Mouse (Mus musculus): ENCODE measurements around the gene Rpl9-ps6. TPM values are rescaled to one million over a fixed set of nuclear protein-coding genes. Genes with fewer than 3 reads are reported as not detected.
A peak's percentile ranks its signal among the peaks of the same experiment; 100 is the strongest.
"Not testable (repeated sequence)": the region's sequence is repeated elsewhere in the genome, so short reads cannot be mapped to it uniquely, and the experiment has no call there.

Rpl9-ps6 gene
- polyA plus RNA-seq, 1 experiment from 2014 or later: 51.3 TPM

DNA sequence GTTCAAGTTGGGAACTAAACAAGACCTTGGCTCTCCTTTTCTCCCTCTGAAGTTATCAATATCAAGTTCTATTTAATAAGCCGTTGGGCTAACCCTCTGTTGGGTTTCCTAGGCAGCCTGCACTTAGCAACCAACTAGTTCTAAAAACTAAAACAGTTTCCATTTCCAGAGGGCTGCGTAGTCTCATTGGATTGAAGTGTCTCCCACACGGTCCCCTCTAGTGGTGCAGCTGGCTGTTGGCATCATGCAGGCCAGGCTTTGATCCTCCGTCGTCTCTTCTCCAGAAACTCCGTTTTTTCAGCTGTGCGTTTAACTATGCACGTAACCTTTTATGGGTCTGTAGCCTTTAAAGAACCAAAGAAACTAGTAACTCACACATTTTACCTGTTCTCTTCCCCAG, 27.1 kb upstream of the Rpl9-ps6 start:
- H3K9me3 ChIP-seq: no peaks in the 10 kb centered on the region
- no peaks in the 10 kb centered on the region for H3K27me3 ChIP-seq
- H3K4me3 ChIP-seq: no peak overlapping the region
- H3K36me3 ChIP-seq: peaks cover 8% of the 10 kb centered on the region; the same call in 1 of the 2 replicates
- WGBS: 82% methylated on average over 8 of the region's 8 CpGs
- no peak for ATAC-seq (ENCODE audit: low FRiP score, low read depth)
- H3K4me1 ChIP-seq (replicated peaks): peaks cover 5% of the 10 kb centered on the region; the same call in 1 of the 2 replicates
- no peak overlapping the region for H3K4me2 ChIP-seq
- no peak overlapping the region for H3K9ac ChIP-seq
- no peak overlapping the region for H3K27ac ChIP-seq (replicated peaks)

DNA sequence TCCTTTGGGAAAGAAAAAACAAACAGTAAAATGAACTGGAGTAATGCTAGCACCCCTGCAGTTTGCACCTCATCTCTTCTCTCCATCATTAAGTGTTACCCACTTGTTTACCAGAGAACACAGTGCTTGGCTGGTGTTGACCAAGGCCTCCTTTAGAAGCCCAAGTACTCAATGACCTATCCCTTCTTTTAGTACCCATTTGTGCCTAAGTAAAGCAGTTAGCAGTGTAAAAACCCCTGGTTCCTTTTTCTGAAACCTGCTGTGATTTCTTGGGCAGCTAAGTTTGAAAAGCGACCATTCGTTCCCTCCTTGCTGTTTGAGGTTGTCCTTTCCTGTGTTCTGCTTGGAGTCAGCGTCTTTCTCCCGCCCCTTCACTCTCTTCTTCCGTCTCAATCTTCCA, 26.6 kb upstream of the Rpl9-ps6 start:
- H3K27me3 ChIP-seq: no peaks in the 10 kb centered on the region
- H3K9ac ChIP-seq: no peak overlapping the region
- H3K9me3 ChIP-seq: no peaks in the 10 kb centered on the region
- no peak overlapping the region for H3K4me2 ChIP-seq
- H3K4me1 ChIP-seq (replicated peaks): peaks cover 9% of the 10 kb centered on the region
- ATAC-seq (ENCODE audit: low FRiP score, low read depth): no peak
- H3K27ac ChIP-seq (replicated peaks): no peak overlapping the region
- WGBS: 96% methylated on average over 5 of the region's 5 CpGs
- H3K4me3 ChIP-seq: no peak overlapping the region
- H3K36me3 ChIP-seq: peaks cover 6% of the 10 kb centered on the region; the same call in 1 of the 2 replicates

DNA sequence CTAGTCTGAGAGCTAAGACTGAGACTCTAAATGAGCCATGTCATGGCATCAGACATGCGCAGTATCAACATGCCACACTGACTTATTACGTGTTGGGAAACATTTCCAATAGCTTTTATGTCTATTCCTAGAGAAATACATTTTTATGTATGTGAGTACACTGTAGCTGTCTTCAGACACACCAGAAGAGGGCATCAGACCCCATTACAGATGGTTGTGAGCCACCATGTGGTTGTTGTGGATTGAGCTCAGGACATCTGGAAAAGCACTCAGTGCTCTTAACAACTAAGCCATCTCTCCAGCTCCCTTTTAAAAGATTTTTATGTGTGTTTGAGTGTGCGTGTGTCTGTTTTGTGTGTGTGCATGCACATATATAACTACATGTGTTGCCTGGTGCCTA, 26.0 kb upstream of the Rpl9-ps6 start:
- H3K4me1 ChIP-seq (replicated peaks): peaks cover 15% of the 10 kb centered on the region
- H3K36me3 ChIP-seq: peaks cover 6% of the 10 kb centered on the region; the same call in 1 of the 2 replicates
- no peak overlapping the region for H3K9ac ChIP-seq
- H3K27me3 ChIP-seq: no peaks in the 10 kb centered on the region
- no peak overlapping the region for H3K4me2 ChIP-seq
- no peak for ATAC-seq (ENCODE audit: low FRiP score, low read depth)
- WGBS: 98% methylated on average over 3 of the region's 3 CpGs
- H3K9me3 ChIP-seq: no peaks in the 10 kb centered on the region
- no peak overlapping the region for H3K4me3 ChIP-seq
- no peak overlapping the region for H3K27ac ChIP-seq (replicated peaks)

DNA sequence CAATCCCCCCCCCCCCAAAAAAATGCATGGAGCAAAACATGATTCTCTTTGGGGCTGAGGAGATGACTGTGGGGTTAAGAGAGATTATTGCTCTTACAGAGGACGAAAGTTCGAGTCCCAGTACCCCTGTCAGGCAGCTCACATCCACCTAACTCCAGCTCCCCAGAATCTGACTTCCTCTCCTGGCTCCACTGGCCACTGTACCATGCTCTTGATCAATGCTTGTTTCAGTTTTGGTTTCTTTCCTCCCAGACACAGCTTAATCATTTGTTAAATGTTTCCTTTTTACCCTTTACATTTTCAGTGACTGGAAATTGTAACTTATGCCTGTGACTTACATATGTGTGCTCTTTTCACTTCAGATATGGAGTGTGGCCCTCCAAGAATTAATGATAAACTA, 24.6 kb upstream of the Rpl9-ps6 start:
- no peak overlapping the region for H3K27ac ChIP-seq (replicated peaks)
- 93% methylated on average over 2 of the region's 2 CpGs for WGBS
- H3K4me3 ChIP-seq: no peak overlapping the region
- H3K9ac ChIP-seq: no peak overlapping the region
- H3K27me3 ChIP-seq: no peaks in the 10 kb centered on the region
- H3K9me3 ChIP-seq: no peaks in the 10 kb centered on the region
- H3K36me3 ChIP-seq: peaks cover 6% of the 10 kb centered on the region; the same call in 1 of the 2 replicates
- peaks cover 25% of the 10 kb centered on the region for H3K4me1 ChIP-seq (replicated peaks)
- no peak overlapping the region for H3K4me2 ChIP-seq
- no peak for ATAC-seq (ENCODE audit: low FRiP score, low read depth)

DNA sequence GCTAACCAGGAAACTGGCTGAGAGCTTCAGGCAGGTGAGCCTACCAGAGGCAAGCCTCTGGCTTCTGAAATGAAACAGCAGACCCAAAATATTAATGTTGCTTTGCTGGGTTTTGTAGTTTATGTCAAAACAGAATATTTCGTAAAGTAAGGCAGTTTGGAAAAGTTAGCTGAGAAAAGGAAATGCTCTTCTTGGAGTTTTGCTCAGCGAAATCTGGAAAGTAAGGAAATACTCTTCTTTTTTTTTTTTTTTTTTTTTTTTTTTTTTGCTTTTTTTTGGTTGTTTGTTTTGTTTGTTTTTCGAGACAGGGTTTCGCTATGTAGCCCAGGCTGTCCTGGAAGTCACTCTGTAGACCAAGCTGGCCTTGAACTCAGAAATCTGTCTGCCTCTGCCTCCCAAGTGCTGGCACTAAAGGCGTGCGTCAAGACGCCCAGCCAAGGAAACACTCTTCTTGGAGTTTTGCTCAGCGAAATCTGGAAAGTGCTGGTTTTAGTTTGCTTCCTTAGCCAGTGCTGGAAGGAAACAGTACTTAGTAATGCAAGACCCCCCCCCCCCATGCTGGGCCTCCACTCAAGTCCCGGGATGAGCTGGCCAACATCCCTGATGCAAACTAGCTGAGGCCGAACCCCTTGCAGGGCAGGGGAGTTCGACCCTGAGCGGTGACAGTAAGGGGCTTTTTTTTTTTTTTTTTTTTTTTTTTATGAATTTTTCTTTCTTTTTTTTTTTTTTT, 23.0 kb upstream of the Rpl9-ps6 start:
- H3K4me2 ChIP-seq: no peak overlapping the region
- no peak overlapping the region for H3K27ac ChIP-seq (replicated peaks)
- peaks cover 32% of the 10 kb centered on the region for H3K4me1 ChIP-seq (replicated peaks)
- 89% methylated on average over 12 of the region's 12 CpGs for WGBS
- no peaks in the 10 kb centered on the region for H3K36me3 ChIP-seq
- H3K4me3 ChIP-seq: no peak overlapping the region
- H3K9me3 ChIP-seq: no peaks in the 10 kb centered on the region
- no peak overlapping the region for H3K9ac ChIP-seq
- H3K27me3 ChIP-seq: no peaks in the 10 kb centered on the region
- ATAC-seq (ENCODE audit: low FRiP score, low read depth): no peak

DNA sequence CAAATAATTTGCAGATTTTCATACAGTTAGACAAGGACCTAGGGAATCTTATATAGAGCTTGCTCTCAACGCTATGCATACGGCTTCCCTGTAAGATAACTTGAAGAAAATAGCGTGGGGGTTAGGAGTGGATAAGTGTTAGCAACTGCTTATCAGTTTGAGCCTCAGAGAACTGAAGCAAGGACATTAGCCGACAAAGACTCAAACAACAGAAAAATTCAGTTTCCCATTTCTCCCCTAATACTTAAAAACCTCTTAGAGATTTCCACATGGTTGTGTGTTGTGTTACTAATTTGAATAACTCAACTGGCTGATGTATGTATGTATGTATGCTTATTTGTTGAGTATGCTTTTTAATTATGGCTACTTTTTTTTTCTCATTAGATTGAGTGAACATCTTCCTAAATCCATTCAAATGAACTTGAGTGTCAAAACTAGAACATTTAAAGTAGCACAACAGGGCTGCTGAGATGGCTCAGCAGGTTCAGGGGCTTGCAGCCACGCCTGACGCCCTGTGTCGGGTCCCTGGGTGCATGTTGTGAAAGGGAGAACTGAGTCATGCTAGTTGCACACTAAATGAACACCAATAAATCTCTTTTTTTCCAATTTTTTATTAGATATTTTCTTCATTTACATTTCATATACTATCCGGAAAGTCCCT, 21.3 kb upstream of the Rpl9-ps6 start:
- Histone ChIP-seq H3K9me3 (no peaks in the 10 kb centered on the region), H3K4me1 (replicated peaks) (peaks cover 32% of the 10 kb centered on the region), H3K27ac (replicated peaks) (no peak overlapping the region), H3K9ac (no peak overlapping the region), H3K27me3 (no peaks in the 10 kb centered on the region), H3K4me2 (peak overlapping the region; percentile 78), H3K36me3 (no peaks in the 10 kb centered on the region), H3K4me3 (peak overlapping the region; percentile 84; the same call in 1 of the 2 replicates)
- no peak for ATAC-seq (ENCODE audit: low FRiP score, low read depth)
- WGBS: 89% methylated on average over 8 of the region's 8 CpGs

DNA sequence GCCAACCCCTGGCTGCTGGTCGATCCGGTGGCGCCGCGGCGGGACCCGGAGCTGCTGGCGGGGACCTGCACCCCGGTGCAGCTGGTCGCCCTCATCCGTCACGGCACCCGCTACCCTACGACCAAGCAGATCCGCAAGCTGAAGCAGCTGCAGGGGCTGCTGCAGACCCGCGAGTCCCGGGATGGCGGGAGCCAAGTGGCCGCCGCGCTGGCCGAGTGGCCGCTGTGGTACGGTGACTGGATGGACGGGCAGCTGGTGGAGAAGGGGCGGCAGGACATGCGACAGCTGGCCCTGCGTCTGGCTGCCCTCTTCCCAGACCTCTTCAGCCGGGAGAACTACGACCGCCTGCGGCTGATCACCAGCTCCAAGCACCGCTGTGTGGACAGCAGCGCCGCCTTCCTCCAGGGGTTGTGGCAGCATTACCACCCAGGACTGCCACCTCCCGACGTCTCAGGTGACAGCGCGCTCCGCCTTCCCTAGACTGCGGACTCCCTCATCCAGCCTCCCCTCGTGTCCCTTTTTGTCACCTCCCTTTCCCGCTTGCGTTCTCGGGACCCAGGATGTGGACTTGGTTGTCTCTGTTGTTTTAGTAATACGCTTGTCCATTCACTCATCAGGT, 19.8 kb upstream of the Rpl9-ps6 start:
- ATAC-seq (ENCODE audit: low FRiP score, low read depth): peak; percentile 90
- WGBS: under 1% methylated on average over 46 of the region's 47 CpGs
- not testable (repeated sequence) for H3K27me3 ChIP-seq, H3K36me3 ChIP-seq, H3K9me3 ChIP-seq
- H3K9ac ChIP-seq: peak overlapping the region; percentile 85
- H3K27ac ChIP-seq (replicated peaks): peak overlapping the region; percentile 91
- H3K4me2 ChIP-seq: peak overlapping the region; percentile 78
- peaks cover 32% of the 10 kb centered on the region for H3K4me1 ChIP-seq (replicated peaks)
- H3K4me3 ChIP-seq: peak overlapping the region; percentile 84

DNA sequence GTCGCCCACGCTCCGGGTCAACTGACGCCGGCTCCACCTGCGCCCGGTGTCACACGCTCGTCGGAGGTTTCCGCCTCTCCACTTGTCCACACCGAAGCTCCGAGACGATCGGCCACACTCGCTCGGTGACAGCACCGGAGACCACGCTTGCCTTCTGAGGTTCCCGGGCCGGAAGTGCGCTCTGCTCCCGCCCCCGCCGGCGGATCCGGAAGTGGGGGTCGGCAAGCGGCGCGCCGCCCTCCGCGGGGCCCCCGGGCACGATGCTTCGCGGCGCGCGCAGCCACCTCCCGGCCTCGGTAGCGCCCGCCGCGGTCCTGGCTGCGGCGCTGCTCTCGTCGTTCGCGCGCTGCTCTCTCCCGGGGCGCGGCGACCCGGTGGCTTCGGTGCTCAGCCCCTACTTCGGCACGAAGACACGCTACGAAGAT, 19.3 kb upstream of the Rpl9-ps6 start, which contains the start of gene Minpp1:
Minpp1 (plus strand) TSS at position 89 of the 425 bp plus-strand sequence.
- Histone ChIP-seq H3K4me1 (replicated peaks) (peaks cover 32% of the 10 kb centered on the region), H3K27ac (replicated peaks) (peak within 1 kb of the TSS; percentile 91), H3K4me3 (peak within 1 kb of the TSS; percentile 84), H3K27me3 (no peaks in the 10 kb centered on the region), H3K9me3 (no peaks in the 10 kb centered on the region), H3K36me3 (no peaks in the 10 kb centered on the region), H3K9ac (peak within 1 kb of the TSS; percentile 85), H3K4me2 (peak within 1 kb of the TSS; percentile 78)
- WGBS: under 1% methylated on average over 64 of the region's 64 CpGs
- peak; percentile 95 for ATAC-seq (ENCODE audit: low FRiP score, low read depth)

DNA sequence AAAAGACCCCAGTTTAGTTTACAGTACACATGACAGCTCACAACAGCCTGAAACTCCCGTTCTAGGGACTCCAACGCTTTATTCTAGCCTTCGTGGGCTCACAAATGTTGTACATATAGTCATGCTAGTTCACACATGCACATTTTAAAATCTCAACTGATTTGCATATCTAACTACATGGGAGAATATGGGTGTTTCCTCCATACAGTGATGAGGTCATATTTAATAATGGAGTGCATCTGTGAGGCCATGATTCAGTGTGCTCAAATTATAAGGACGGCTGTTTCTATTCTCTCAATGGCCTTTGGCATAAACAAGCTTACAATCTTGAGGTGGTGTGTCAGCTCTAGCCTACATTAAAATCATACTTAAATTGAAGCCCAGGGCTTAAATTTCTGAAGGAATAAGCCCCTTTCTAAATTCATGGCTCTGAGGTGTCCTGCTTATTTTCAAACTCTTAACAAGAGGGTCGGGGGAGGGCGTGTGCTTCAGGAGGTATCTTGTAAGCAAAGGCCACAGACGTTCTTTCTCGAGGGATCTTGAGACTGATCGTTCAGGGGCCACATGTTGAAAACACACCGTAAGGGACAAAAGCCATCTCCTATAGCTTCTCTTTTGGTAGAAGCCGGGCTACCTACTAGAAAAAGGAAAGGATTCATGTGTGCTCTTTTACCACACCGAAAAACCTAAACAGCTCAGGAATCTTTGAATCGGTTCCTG, 18.7 kb upstream of the Rpl9-ps6 start:
- WGBS: 19% methylated on average over 13 of the region's 13 CpGs
- Histone ChIP-seq H3K4me2 (peak overlapping the region; percentile 78), H3K9ac (peak overlapping the region; percentile 85), H3K27me3 (no peaks in the 10 kb centered on the region), H3K9me3 (no peaks in the 10 kb centered on the region), H3K27ac (replicated peaks) (peak overlapping the region; percentile 91), H3K36me3 (no peaks in the 10 kb centered on the region), H3K4me1 (replicated peaks) (peaks cover 32% of the 10 kb centered on the region), H3K4me3 (peak overlapping the region; percentile 84)
- peak; percentile 21; the same call in 1 of the 2 replicates for ATAC-seq (ENCODE audit: low FRiP score, low read depth)

DNA sequence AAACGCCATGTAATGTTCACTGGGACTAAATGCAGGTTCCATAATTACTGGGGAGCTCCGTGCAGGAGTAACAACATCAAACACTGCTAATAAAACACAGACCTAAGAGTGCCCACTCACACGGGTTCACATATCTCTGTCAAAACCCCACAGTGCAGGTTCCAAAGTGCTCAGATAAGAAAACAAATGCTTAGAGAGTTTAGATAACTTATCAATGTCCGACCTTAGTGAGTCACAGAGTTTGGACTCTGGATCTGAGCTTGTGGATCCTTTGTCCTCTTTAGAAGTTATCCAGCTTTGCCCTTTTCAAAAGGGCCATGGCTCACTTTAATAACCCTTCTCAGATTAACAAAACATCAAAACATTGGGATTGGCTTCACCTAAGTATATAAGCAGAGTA, 15.1 kb upstream of the Rpl9-ps6 start:
- WGBS: 78% methylated on average over 4 of the region's 4 CpGs
- no peak overlapping the region for H3K27ac ChIP-seq (replicated peaks)
- ATAC-seq (ENCODE audit: low FRiP score, low read depth): no peak
- H3K9me3 ChIP-seq: no peaks in the 10 kb centered on the region
- H3K4me1 ChIP-seq (replicated peaks): peaks cover 8% of the 10 kb centered on the region
- H3K9ac ChIP-seq: no peak overlapping the region
- H3K36me3 ChIP-seq: no peaks in the 10 kb centered on the region
- H3K27me3 ChIP-seq: no peaks in the 10 kb centered on the region
- H3K4me3 ChIP-seq: no peak overlapping the region
- no peak overlapping the region for H3K4me2 ChIP-seq

DNA sequence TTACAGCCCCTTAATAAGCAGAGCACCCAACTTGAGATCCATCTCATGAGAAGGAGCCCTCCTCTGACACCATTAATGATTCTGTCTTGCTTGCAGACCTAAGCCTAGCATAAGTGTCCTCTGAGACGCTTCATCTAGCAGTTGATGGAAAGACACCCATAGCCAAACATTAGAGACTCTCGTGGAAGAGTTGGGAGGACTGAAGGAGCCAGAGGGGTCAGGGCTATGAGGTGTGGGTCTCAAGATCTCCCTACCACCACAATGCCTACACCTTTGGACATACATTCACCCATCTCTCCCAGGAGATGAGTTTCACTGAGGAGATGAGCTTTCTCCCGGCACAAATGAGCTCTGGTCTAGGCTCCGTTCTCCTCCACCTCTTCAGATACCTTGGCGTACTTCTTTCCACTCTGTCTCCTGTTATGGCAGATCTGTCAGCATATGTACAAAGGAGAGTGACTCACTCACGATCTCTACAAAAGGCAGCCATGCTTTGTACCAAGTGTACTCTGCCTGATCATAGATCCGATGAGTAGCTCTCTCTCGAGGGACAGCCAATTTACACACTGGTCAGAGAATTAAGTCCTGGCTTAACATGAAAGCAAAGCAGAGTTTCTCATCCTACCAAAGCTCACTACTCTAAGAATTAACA, 14.5 kb upstream of the Rpl9-ps6 start:
- no peak for ATAC-seq (ENCODE audit: low FRiP score, low read depth)
- Histone ChIP-seq H3K27ac (replicated peaks) (no peak overlapping the region), H3K36me3 (no peaks in the 10 kb centered on the region), H3K4me1 (replicated peaks) (peaks cover 7% of the 10 kb centered on the region), H3K4me3 (no peak overlapping the region), H3K4me2 (no peak overlapping the region), H3K9me3 (no peaks in the 10 kb centered on the region), H3K27me3 (no peaks in the 10 kb centered on the region), H3K9ac (no peak overlapping the region)
- WGBS: 91% methylated on average over 8 of the region's 8 CpGs

All from hindbrain, embryonic 15.5 days (tissue).